Mouse (Mus musculus): ENCODE data around the gene Dnajc5. TPM values are rescaled to one million over a fixed set of nuclear protein-coding genes. Genes with fewer than 3 reads are reported as not detected.
A peak's percentile ranks its signal among the peaks of the same experiment; 100 is the strongest.

Dnajc5 gene
- total and polyA plus RNA-seq, 2 experiments from 2014 or later: 276 to 459 TPM

GRCm38 (mm10) chr2:181588229-181588780 is 68.0 kb downstream of the Dnajc5 start:
- peaks cover 10% of the 10 kb centered on the region for H3K4me1 ChIP-seq (ENCODE audit: insufficient read depth, low read length)
- WGBS: 91% methylated on average over 11 of the region's 11 CpGs
- peaks cover 53% of the 10 kb centered on the region for H3K36me3 ChIP-seq (ENCODE audit: insufficient read depth, low read length)
- no peaks in the 10 kb centered on the region for H3K9me3 ChIP-seq (ENCODE audit: low read length)
- no peak overlapping the region for H3K4me2 ChIP-seq (ENCODE audit: low read depth, low read length)
- DNase-seq (ENCODE audit: low spot score): no peak
- H3K4me3 ChIP-seq (ENCODE audit: low read length): no peak overlapping the region
- ATAC-seq: no peak
- H3K9ac ChIP-seq (replicated peaks; ENCODE audit: low read length): no peak overlapping the region
- H3K27me3 ChIP-seq (ENCODE audit: insufficient read depth, low read length): no peaks in the 10 kb centered on the region
- TF ChIP-seq CTCF (IDR thresholded peaks at IDR 0.05; ENCODE audit: low read depth): no peak
- H3K27ac ChIP-seq: no peak overlapping the region

GRCm38 (mm10) chr2:181589011-181589731 is 68.9 kb downstream of the Dnajc5 start:
- WGBS: 90% methylated on average over 10 of the region's 10 CpGs
- no peak for TF ChIP-seq CTCF (IDR thresholded peaks at IDR 0.05; ENCODE audit: low read depth)
- peaks cover 51% of the 10 kb centered on the region for H3K36me3 ChIP-seq (ENCODE audit: insufficient read depth, low read length)

GRCm38 (mm10) chr2:181589732-181590105 is 69.4 kb downstream of the Dnajc5 start:
- H3K9ac ChIP-seq (replicated peaks; ENCODE audit: low read length): no peak overlapping the region
- WGBS: 92% methylated on average over 9 of the region's 9 CpGs
- H3K27me3 ChIP-seq (ENCODE audit: insufficient read depth, low read length): no peaks in the 10 kb centered on the region
- no peaks in the 10 kb centered on the region for H3K9me3 ChIP-seq (ENCODE audit: low read length)
- no peak overlapping the region for H3K4me3 ChIP-seq (ENCODE audit: low read length)
- ATAC-seq (no peak), DNase-seq (ENCODE audit: low spot score) (no peak)
- no peak for TF ChIP-seq CTCF (IDR thresholded peaks at IDR 0.05; ENCODE audit: low read depth)
- H3K4me2 ChIP-seq (ENCODE audit: low read depth, low read length): no peak overlapping the region
- H3K4me1 ChIP-seq (ENCODE audit: insufficient read depth, low read length): peaks cover 10% of the 10 kb centered on the region
- H3K27ac ChIP-seq: no peak overlapping the region
- peaks cover 46% of the 10 kb centered on the region for H3K36me3 ChIP-seq (ENCODE audit: insufficient read depth, low read length)

More at GRCm38 (mm10) chr2:181589011-181589731, 68.9 kb downstream of the Dnajc5 start:
- H3K4me2 ChIP-seq (ENCODE audit: low read depth, low read length): no peak overlapping the region
- no peak overlapping the region for H3K4me3 ChIP-seq (ENCODE audit: low read length)
- no peak for DNase-seq (ENCODE audit: low spot score)
- H3K27ac ChIP-seq: no peak overlapping the region
- H3K9me3 ChIP-seq (ENCODE audit: low read length): no peaks in the 10 kb centered on the region
- H3K27me3 ChIP-seq (ENCODE audit: insufficient read depth, low read length): no peaks in the 10 kb centered on the region
- peaks cover 10% of the 10 kb centered on the region for H3K4me1 ChIP-seq (ENCODE audit: insufficient read depth, low read length)
- no peak for ATAC-seq
- no peak overlapping the region for H3K9ac ChIP-seq (replicated peaks; ENCODE audit: low read length)

GRCm38 (mm10) chr2:181590471-181590870 is 70.2 kb downstream of the Dnajc5 start:
- no peak overlapping the region for H3K27ac ChIP-seq
- no peak overlapping the region for H3K9ac ChIP-seq (replicated peaks; ENCODE audit: low read length)
- no peaks in the 10 kb centered on the region for H3K9me3 ChIP-seq (ENCODE audit: low read length)
- H3K4me3 ChIP-seq (ENCODE audit: low read length): no peak overlapping the region
- no peaks in the 10 kb centered on the region for H3K27me3 ChIP-seq (ENCODE audit: insufficient read depth, low read length)
- no peak for DNase-seq (ENCODE audit: low spot score)
- peaks cover 10% of the 10 kb centered on the region for H3K4me1 ChIP-seq (ENCODE audit: insufficient read depth, low read length)
- whole genome bisulfite sequencing: 100% methylated on average over 5 of the region's 5 CpGs
- peaks cover 41% of the 10 kb centered on the region for H3K36me3 ChIP-seq (ENCODE audit: insufficient read depth, low read length)
- no peak for ATAC-seq
- TF ChIP-seq CTCF (IDR thresholded peaks at IDR 0.05; ENCODE audit: low read depth): no peak
- no peak overlapping the region for H3K4me2 ChIP-seq (ENCODE audit: low read depth, low read length)

- Histone ChIP-seq H3K9me3 (ENCODE audit: low read length) (no peaks in the 10 kb centered on the region), H3K4me3 (ENCODE audit: low read length) (peak within 1 kb of the TSS; percentile 77), H3K27me3 (ENCODE audit: insufficient read depth, low read length) (no peaks in the 10 kb centered on the region), H3K27ac (peak within 1 kb of the TSS; percentile 92), H3K4me2 (ENCODE audit: low read depth, low read length) (peak within 1 kb of the TSS; percentile 79), H3K36me3 (ENCODE audit: insufficient read depth, low read length) (peaks cover 35% of the 10 kb centered on the region), H3K9ac (replicated peaks; ENCODE audit: low read length) (peak within 1 kb of the TSS; percentile 92), H3K4me1 (ENCODE audit: insufficient read depth, low read length) (peaks cover 10% of the 10 kb centered on the region)
- WGBS: 5% methylated on average over 5 of the region's 5 CpGs
- DNase-seq (ENCODE audit: low spot score) (peak; percentile 30), ATAC-seq (0 out of 2 replicates have a peak, but pooled peaks have one; percentile 4)
- no peak for TF ChIP-seq CTCF (IDR thresholded peaks at IDR 0.05; ENCODE audit: low read depth)
Observed at GRCm38 (mm10) chr2:181591528-181592085, 71.3 kb downstream of the Dnajc5 start, which contains the start of gene Prpf6. TSS of gene Prpf6 (plus strand) at chr2:181591868.

- Histone ChIP-seq H3K4me2 (ENCODE audit: low read depth, low read length) (peak within 1 kb of the TSS; percentile 79), H3K36me3 (ENCODE audit: insufficient read depth, low read length) (peaks cover 28% of the 10 kb centered on the region), H3K4me3 (ENCODE audit: low read length) (peak within 1 kb of the TSS; percentile 77), H3K4me1 (ENCODE audit: insufficient read depth, low read length) (peaks cover 10% of the 10 kb centered on the region), H3K27me3 (ENCODE audit: insufficient read depth, low read length) (no peaks in the 10 kb centered on the region), H3K9ac (replicated peaks; ENCODE audit: low read length) (peak within 1 kb of the TSS; percentile 92), H3K9me3 (ENCODE audit: low read length) (no peaks in the 10 kb centered on the region), H3K27ac (peak within 1 kb of the TSS; percentile 92)
- DNase-seq (ENCODE audit: low spot score): peak; percentile 93
- peak; percentile 88 for ATAC-seq
- 2% methylated on average over 50 of the region's 97 CpGs for WGBS
- TF ChIP-seq CTCF (IDR thresholded peaks at IDR 0.05; ENCODE audit: low read depth): no peak
Observed at GRCm38 (mm10) chr2:181592231-181593041, 72.2 kb downstream of the Dnajc5 start, which contains the start of gene Zfp512b. TSS of gene Zfp512b (minus strand) at chr2:181592803.
